Mouse (Mus musculus): Measurements from ENCODE around the gene Hist1h2ab.
"Not testable (repeated sequence)": the region's sequence is repeated elsewhere in the genome, so short reads cannot be mapped to it uniquely, and the experiment has no call there.

Hist1h2ab gene

DNA sequence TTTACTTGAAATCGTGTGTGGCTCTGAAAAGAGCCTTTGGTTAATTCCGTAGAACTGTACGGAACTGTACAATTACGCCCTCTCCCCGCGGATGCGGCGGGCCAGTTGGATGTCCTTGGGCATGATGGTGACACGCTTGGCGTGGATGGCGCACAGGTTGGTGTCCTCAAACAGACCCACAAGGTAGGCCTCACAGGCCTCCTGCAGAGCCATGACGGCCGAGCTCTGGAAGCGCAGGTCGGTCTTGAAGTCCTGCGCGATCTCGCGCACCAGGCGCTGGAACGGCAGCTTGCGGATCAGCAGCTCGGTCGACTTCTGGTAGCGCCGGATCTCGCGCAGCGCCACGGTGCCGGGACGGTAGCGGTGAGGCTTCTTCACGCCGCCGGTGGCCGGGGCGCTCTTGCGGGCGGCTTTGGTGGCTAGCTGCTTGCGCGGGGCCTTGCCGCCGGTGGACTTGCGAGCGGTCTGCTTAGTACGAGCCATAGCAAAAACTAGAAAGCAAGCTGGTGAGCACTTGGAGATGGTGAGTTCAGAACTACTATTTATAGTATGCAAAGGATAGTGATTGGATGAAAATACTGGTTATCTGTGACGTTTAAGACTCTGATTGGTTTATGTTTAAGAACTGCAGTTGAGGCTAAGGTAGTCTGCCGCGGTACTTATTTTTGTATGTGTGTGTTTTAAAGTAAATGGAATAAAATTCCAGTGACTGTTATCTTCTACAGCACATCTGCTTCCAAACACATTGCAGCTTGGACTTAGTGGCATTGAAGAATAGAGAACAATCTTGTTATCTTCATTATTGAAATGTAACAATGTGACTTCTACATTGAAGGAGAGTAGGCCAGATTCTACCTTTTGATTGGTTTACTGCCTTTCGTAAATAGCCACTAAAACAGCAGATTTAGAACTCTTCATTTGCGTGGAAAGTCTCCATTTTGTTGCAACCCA lies 11.2 kb downstream of the Hist1h2ab start, which contains the start of gene Hist1h3a:
TSS of gene Hist1h3a (minus strand) at position 516 of the 951 bp plus-strand sequence.
- in situ Hi-C loops (cut with MboI; ENCODE audit: low pct_unique_long_range_greater_than_20kb in 1 of 2, low sequenced_read_pairs in 2 of 2, unreplicated experiment in 1 of 2), result not testable (repeated sequence)

DNA sequence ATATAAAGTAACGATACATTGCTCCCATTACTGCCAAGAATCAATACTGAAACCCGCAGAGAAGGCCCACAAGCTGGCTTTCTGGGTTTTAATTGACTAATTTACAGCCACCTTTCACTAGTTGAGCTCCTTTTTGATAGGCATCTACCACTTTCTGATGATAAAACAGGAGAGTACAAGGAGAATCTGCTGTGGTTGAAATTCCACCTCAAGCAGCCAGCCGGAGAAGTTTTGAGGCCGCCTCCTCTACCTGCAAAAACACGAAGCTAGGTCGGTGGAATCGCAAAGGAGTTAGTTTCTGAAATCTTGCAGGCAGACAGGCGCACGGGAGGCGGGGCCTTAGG lies 12.3 kb downstream of the Hist1h2ab start:
- in situ Hi-C loops (cut with MboI; ENCODE audit: low pct_unique_long_range_greater_than_20kb in 1 of 2, low sequenced_read_pairs in 2 of 2, unreplicated experiment in 1 of 2), result no loop called here

DNA sequence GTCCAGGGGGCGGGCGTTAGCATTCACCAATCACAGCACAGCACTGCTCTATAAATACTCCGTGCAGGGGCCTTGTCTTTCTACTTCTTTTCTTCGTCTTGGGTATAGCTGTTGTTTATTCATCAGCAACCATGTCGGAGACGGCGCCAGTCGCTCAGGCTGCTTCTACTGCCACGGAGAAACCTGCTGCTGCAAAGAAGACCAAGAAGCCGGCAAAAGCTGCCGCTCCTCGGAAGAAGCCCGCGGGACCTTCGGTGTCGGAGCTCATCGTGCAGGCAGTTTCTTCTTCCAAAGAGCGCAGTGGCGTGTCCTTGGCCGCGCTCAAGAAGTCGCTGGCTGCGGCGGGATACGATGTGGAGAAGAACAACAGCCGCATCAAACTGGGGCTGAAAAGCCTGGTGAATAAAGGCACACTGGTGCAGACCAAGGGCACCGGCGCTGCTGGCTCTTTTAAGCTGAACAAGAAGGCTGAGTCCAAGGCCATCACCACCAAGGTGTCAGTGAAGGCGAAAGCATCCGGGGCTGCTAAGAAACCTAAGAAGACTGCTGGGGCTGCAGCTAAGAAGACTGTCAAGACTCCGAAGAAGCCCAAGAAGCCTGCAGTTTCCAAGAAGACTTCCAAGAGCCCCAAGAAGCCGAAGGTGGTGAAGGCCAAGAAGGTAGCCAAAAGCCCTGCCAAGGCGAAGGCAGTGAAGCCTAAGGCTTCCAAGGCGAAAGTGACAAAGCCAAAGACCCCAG lies 12.8 kb downstream of the Hist1h2ab start, which contains the start of gene Hist1h1a:
TSS of gene Hist1h1a (plus strand) at position 81 of the 738 bp plus-strand sequence.
- in situ Hi-C loops (cut with MboI; ENCODE audit: low pct_unique_long_range_greater_than_20kb in 1 of 2, low sequenced_read_pairs in 2 of 2, unreplicated experiment in 1 of 2), result no loop called here

DNA sequence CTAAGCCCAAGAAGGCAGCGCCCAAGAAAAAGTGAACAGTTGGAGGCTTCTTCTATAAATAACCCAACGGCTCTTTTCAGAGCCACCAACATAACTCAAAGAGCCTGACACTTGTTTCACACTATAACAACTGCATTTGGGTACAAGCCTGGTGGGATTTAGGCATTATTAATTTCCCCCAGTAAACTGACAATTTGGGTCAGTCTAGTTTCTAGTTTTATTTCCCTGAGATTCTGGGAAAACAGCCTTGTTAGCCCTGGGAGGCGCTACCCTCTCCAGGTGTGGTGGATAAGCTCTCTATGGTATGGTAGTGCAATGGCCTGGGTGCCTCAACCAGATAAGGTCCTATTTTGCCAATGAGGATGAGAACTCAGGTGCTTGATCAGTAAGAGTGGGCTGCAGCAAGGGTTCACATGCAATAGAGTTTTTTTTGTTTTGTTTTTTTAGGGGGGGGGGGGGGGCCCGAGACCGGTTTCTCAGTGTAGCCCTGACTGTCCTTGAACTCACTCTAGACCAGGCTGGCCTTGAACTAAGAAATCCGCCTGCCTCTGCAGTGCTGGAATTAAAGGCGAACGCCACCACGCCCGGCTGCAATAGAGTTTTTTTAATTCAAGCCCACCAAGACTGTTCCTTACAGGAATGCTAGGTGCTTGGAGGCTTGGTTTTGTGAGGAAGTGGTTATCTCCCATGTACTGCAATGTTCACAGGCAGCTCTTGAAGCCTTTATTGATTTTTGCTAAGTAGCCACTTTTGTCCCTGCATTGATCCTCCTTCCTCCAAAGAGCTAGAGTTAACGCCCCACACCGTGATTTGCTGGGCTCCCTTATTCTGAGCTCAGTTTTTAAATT lies 13.6 kb downstream of the Hist1h2ab start:
- in situ Hi-C loops (cut with MboI; ENCODE audit: low pct_unique_long_range_greater_than_20kb in 1 of 2, low sequenced_read_pairs in 2 of 2, unreplicated experiment in 1 of 2), result no loop called here

DNA sequence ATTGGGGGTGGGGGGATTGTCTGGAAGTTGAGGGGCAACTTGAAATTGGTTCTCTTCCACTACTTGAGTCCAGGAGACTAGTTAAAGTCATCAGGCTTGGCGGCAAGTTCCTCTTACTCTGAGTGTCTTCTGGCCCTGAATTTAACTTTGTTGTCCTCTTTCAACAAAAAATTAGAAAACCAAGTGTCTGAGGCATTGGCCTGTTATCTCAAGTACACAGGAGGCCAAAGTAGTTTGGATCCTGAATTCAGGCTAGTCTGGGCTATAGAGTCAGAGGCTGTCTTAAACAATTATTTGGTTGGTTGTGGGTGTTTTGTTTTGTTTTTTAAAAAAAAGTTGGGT lies 14.2 kb downstream of the Hist1h2ab start:
- in situ Hi-C loops (cut with MboI; ENCODE audit: low pct_unique_long_range_greater_than_20kb in 1 of 2, low sequenced_read_pairs in 2 of 2, unreplicated experiment in 1 of 2), result no loop called here

DNA sequence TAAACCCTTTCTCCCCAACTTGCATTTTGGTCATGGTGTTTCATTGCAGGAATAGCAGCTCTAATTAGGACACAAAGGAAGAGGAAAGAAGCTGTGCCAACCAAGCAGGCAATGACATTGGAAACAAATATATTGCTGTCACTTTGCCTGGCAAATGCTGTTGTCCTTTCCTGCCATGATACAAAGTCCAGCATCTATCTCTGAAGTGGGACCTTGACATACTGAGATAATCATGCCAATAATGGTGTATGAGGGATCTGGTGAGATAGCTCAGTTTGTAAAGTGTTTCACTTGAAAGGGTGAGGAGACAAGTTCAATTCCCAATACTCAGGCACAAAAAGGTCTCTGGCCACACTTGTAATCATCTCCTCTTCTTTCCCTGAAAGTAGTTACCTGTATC lies 15.8 kb downstream of the Hist1h2ab start:
- in situ Hi-C loops (cut with MboI; ENCODE audit: low pct_unique_long_range_greater_than_20kb in 1 of 2, low sequenced_read_pairs in 2 of 2, unreplicated experiment in 1 of 2), result no loop called here

DNA sequence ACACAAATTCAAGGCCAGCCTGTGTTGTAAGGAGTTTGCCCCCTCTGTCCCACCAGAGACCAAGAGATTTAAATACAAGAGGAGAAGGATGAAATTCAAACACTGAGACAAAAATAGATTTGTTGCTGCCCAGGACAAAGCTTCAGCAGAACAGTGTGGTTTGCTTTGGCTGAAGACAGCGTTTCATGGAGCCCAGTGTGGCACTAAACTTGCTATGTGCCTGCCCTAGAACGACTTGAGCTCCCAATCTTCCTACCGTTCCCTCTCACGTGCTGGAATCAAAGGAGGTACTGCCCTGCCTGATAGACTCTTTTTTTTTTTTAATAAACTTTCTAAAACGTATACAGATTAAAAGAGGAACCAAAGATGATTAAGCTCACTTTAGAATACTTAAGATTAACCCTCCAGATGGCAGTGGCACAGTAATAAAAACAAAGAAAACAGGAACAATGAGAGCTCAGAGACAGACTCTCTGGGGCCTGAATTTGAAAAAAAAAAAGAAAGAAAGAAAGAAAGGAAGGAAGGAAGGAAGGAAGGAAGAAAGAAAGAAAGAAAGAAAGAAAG lies 18.0 kb downstream of the Hist1h2ab start:
- in situ Hi-C loops (cut with MboI; ENCODE audit: low pct_unique_long_range_greater_than_20kb in 1 of 2, low sequenced_read_pairs in 2 of 2, unreplicated experiment in 1 of 2), result no loop called here

DNA sequence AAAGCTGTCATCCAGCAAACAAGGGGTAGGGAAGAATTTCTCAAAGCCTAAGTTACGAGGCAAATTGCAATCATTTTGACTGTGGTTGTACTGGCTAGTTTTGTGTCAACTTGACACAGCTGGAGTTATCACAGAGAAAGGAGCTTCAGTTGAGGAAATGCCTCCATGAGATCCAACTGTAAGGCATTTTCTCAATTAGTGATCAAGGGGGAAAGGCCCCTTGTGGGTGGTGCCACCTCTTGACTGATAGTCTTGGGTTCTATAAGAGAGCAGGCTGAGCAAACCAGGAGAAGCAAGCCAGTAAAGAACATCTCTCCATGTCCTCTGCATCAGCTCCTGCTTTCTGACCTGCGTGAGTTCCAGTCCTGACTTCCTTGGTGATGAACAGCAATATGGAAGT lies 18.7 kb downstream of the Hist1h2ab start, which contains the start of gene Trim38:
TSS of gene Trim38 (plus strand) at position 301 of the 400 bp plus-strand sequence.
- in situ Hi-C loops (cut with MboI; ENCODE audit: low pct_unique_long_range_greater_than_20kb in 1 of 2, low sequenced_read_pairs in 2 of 2, unreplicated experiment in 1 of 2), result not testable (repeated sequence)

DNA sequence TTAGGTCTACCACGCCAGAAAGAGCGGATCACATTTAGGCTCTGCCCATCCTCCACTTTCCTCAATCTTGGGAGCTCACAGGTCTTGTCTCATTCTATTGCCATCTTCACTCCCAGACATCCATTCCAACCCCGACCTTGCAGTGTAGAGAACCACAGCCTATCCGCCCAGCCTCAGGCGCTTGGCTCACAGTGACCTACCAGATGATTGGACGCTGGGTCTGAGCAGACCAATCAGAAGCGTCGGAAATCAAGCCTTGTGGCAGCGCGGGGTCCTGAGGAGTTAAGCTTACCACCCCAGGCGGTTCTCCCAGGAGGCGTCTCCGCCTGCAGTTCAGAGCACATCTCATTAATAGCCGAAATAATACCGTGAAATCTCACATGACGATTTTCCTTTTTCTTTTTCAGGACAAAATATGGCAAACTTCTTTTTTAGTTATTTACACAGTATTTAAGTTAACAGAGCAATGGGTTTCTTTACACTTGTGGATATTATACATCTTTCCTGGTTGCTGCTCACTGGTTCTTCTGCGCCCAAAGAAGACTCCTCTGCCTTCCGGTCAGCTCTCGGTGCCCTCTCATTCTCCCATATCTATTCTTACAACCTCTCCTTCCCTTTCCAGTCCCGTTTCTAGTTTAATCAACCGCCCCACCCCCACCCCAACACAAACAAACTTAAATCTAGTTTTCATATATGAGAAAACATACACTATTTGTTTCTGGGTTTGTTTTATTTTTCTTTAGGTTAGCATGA lies 21.8 kb downstream of the Hist1h2ab start:
- in situ Hi-C loops (cut with MboI; ENCODE audit: low pct_unique_long_range_greater_than_20kb in 1 of 2, low sequenced_read_pairs in 2 of 2, unreplicated experiment in 1 of 2), result no loop called here

DNA sequence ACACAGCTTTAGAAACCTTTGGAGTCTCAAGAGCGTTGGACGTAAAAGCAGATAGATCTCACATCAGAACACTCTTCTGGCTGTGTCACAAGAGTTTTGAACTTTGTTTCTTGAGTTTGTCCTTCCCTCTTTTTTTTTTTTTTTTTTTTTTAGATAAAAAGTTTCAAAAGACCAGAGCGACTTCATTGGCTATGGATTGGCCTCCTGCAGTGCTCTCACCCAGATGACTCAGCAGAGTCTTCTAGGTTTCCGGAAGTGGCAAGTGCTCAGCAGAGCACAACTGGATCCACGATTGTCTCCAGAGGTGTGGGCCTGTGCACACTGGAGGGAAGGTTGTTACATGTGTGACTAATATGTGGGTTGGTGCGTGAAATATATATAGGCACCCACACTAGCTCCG lies 27.4 kb downstream of the Hist1h2ab start:
- in situ Hi-C loops (cut with MboI; ENCODE audit: low pct_unique_long_range_greater_than_20kb in 1 of 2, low sequenced_read_pairs in 2 of 2, unreplicated experiment in 1 of 2), result no loop called here

DNA sequence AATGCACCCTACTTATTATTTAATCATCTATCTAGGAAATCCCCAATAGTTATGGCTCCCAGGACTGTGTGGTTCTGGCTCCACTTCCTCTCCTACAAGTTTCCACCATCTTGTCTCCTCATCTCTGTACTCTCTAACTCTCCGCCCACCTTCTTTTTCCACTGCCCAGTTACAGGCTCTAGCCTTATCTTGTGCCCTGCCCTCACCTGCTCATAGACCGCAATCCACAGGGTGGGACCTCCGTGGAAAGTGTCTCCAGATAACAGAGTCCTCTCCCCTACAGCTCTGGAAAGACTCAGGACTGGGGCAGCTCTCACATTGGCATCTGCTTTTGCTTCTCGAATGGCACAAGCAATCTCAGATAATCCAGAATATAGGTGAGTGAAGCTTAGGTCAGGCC lies 28.1 kb downstream of the Hist1h2ab start:
- in situ Hi-C loops (cut with MboI; ENCODE audit: low pct_unique_long_range_greater_than_20kb in 1 of 2, low sequenced_read_pairs in 2 of 2, unreplicated experiment in 1 of 2), result no loop called here

DNA sequence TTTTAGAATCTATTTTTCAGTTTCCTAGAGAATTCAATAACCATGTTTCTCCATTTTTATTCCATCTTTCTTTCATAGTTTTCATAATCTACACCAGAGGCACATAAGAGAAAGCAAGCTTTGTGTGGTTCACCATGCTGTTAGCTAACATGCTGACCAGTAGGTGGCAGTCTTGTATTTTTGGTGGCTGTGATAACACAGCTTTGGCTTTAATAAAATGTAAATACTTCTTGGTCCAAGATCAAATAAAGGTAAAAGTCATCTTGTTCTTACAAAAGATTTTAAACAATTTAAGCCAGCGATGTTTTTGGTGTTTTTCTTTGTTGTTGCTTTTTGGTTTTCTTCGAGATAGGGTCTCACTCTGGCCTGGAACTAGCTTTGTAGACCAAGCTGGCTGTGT lies 41.6 kb downstream of the Hist1h2ab start:
- in situ Hi-C loops (cut with MboI; ENCODE audit: low pct_unique_long_range_greater_than_20kb in 1 of 2, low sequenced_read_pairs in 2 of 2, unreplicated experiment in 1 of 2), result no loop called here

DNA sequence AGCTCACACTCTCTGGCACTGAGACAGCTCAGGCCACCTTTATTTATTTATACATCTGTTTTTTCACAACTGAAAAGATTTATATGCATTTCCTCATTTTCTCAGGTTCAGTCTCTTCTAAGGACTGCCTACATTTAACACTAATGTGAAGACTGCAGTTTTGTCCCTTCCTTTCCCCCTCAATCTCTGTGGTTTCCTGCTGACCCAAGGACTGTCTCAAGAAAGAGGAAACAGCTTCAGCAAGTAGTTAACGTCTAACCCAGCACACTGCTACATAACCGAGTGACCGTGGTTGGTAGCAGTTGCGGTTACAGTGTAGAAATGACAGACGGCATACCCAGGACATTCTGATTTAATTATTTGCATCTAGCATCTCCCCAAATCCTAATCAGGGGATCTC lies 48.5 kb downstream of the Hist1h2ab start:
- in situ Hi-C loops (cut with MboI; ENCODE audit: low pct_unique_long_range_greater_than_20kb in 1 of 2, low sequenced_read_pairs in 2 of 2, unreplicated experiment in 1 of 2), result no loop called here
